Mouse (Mus musculus): ENCODE data around the gene Gemin4. TPM values are rescaled to one million over a fixed set of nuclear protein-coding genes. Genes with fewer than 3 reads are reported as not detected.
"Not testable (repeated sequence)": the region's sequence is repeated elsewhere in the genome, so short reads cannot be mapped to it uniquely, and the experiment has no call there.

The Gemin4 gene
- polyA plus RNA-seq, 1 experiment from 2014 or later, result 20.0 TPM

- Histone ChIP-seq H3K4me2 (no peak overlapping the region), H3K36me3 (peaks cover 51% of the 10 kb centered on the region), H3K27me3 (replicated peaks) (no peaks in the 10 kb centered on the region), H3K4me3 (no peak overlapping the region), H3K27ac (replicated peaks) (no peak overlapping the region), H3K9me3 (no peaks in the 10 kb centered on the region), H3K9ac (no peak overlapping the region), H3K4me1 (peaks cover 22% of the 10 kb centered on the region)
- WGBS, result 93% methylated on average over 2 of the region's 2 CpGs
- ATAC-seq (ENCODE audit: extremely low read depth, insufficient number of reproducible peaks, low FRiP score, low TSS enrichment), result no peak
These were observed 2.5 kb downstream of the Gemin4 start for GRCm38 (mm10) chr11:76215011-76215410.

GRCm38 (mm10) chr11:76213841-76214240, 3.6 kb downstream of the Gemin4 start:
- H3K27me3 ChIP-seq (replicated peaks), result no peaks in the 10 kb centered on the region

GRCm38 (mm10) chr11:76211595-76211994, 5.9 kb downstream of the Gemin4 start:
- not testable (repeated sequence) for H3K9me3 ChIP-seq; ATAC-seq (ENCODE audit: extremely low read depth, insufficient number of reproducible peaks, low FRiP score, low TSS enrichment); H3K9ac ChIP-seq; H3K4me2 ChIP-seq; H3K27me3 ChIP-seq (replicated peaks); H3K27ac ChIP-seq (replicated peaks); H3K4me3 ChIP-seq
- H3K36me3 ChIP-seq, result peaks cover 72% of the 10 kb centered on the region
- H3K4me1 ChIP-seq, result peaks cover 14% of the 10 kb centered on the region
- 87% methylated on average over 5 of the region's 6 CpGs for WGBS

More at GRCm38 (mm10) chr11:76213841-76214240, 3.6 kb downstream of the Gemin4 start:
- no peak overlapping the region for H3K9ac ChIP-seq
- H3K9me3 ChIP-seq, result no peaks in the 10 kb centered on the region
- peaks cover 53% of the 10 kb centered on the region for H3K36me3 ChIP-seq
- no peak overlapping the region for H3K4me3 ChIP-seq
- H3K27ac ChIP-seq (replicated peaks), result no peak overlapping the region
- no peak overlapping the region for H3K4me2 ChIP-seq
- WGBS, result 86% methylated on average over 5 of the region's 5 CpGs
- ATAC-seq (ENCODE audit: extremely low read depth, insufficient number of reproducible peaks, low FRiP score, low TSS enrichment), result no peak
- H3K4me1 ChIP-seq, result peaks cover 22% of the 10 kb centered on the region

- Histone ChIP-seq H3K27ac (replicated peaks) (no peak overlapping the region), H3K9ac (no peak overlapping the region), H3K4me1 (peaks cover 3% of the 10 kb centered on the region; the same call in 1 of the 2 replicates), H3K4me2 (no peak overlapping the region), H3K4me3 (no peak overlapping the region), H3K36me3 (peaks cover 83% of the 10 kb centered on the region), H3K27me3 (replicated peaks) (no peaks in the 10 kb centered on the region), H3K9me3 (no peaks in the 10 kb centered on the region)
- no peak for ATAC-seq (ENCODE audit: extremely low read depth, insufficient number of reproducible peaks, low FRiP score, low TSS enrichment)
- WGBS, result 80% methylated on average over 13 of the region's 13 CpGs
These were observed 7.1 kb downstream of the Gemin4 start for GRCm38 (mm10) chr11:76210228-76210985.

- Histone ChIP-seq H3K4me3 (no peak overlapping the region), H3K36me3 (peaks cover 69% of the 10 kb centered on the region), H3K27ac (replicated peaks) (no peak overlapping the region), H3K4me2 (no peak overlapping the region), H3K9me3 (no peaks in the 10 kb centered on the region), H3K9ac (no peak overlapping the region), H3K27me3 (replicated peaks) (peaks cover 5% of the 10 kb centered on the region; the same call in 1 of the 2 replicates), H3K4me1 (peaks cover 10% of the 10 kb centered on the region)
- WGBS, result 77% methylated on average over 5 of the region's 5 CpGs
- no peak for ATAC-seq (ENCODE audit: extremely low read depth, insufficient number of reproducible peaks, low FRiP score, low TSS enrichment)
These were observed 10.7 kb downstream of the Gemin4 start for GRCm38 (mm10) chr11:76206793-76207192.

DNA sequence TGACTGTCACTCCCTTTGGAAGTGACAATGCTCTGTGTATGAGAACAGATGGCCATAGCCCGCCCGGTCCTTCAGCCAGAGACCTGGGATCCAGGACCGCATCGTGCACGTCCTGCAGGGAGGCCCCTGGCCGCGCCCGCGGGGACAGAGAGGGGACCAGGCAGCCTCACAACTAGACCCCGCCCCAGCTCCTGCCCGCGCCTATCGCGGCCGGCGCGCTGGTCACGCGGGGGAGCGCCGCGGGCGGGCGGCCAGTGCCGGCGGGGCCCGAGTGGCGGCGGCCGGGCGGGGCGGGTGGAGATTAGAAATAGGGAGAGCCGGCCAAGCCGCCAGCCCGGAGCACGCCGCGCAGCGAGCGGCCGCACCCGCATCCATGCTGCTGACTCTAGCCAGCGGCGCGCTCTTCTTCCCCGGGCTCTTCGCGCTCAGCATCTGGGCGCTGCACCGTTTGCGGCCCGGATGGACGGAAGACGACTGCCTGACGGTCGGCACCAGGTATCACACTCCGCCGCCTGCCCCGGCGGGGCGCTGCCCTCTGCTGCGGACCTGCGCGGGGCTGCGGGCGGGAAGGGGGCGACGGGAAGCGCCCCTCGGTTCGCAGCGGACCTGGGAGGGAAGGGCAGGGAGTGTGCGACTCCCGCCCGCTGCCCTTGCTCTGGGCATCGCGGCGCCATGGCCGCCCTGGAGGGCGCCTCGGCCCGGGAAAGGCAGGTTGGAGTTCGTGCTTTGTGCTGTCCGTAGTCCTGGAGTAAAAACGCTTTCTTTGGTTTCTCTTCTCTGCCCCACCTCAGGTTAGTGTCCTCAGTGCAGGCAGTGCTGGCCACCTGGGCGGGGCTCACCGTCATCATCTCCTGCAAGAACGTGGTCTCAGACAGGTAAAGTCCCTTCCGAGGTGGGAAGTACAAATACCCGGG, 15.4 kb downstream of the Gemin4 start:
- WGBS, result under 1% methylated on average over 86 of the region's 90 CpGs

GRCm38 (mm10) chr11:76196977-76197469, 20.4 kb downstream of the Gemin4 start:
- H3K36me3 ChIP-seq, result no peaks in the 10 kb centered on the region
- peaks cover 15% of the 10 kb centered on the region for H3K4me1 ChIP-seq
- H3K27ac ChIP-seq (replicated peaks), result no peak overlapping the region
- H3K9me3 ChIP-seq, result no peaks in the 10 kb centered on the region
- no peak overlapping the region for H3K4me3 ChIP-seq
- ATAC-seq (ENCODE audit: extremely low read depth, insufficient number of reproducible peaks, low FRiP score, low TSS enrichment), result no peak
- WGBS, result 42% methylated on average over 8 of the region's 8 CpGs
- 0 out of 2 replicates have a peak, but pooled peaks cover 3% of the 10 kb centered on the region for H3K27me3 ChIP-seq (replicated peaks)
- no peak overlapping the region for H3K9ac ChIP-seq
- H3K4me2 ChIP-seq, result 0 out of 2 replicates have a peak overlapping the region, but pooled peaks have one; percentile 29

More for the DNA sequence above, 15.4 kb downstream of the Gemin4 start:
- peak; percentile 96 for ATAC-seq (ENCODE audit: extremely low read depth, insufficient number of reproducible peaks, low FRiP score, low TSS enrichment)
- H3K9me3 ChIP-seq, result no peaks in the 10 kb centered on the region
- H3K27me3 ChIP-seq (replicated peaks), result peaks cover 7% of the 10 kb centered on the region; the same call in 1 of the 2 replicates
- peaks cover 24% of the 10 kb centered on the region for H3K36me3 ChIP-seq
- peaks cover 13% of the 10 kb centered on the region for H3K4me1 ChIP-seq
- peak overlapping the region; percentile 96 for H3K4me2 ChIP-seq
- peak overlapping the region; percentile 80 for H3K4me3 ChIP-seq
- H3K9ac ChIP-seq, result peak overlapping the region; percentile 93
- H3K27ac ChIP-seq (replicated peaks), result peak overlapping the region; percentile 71

DNA sequence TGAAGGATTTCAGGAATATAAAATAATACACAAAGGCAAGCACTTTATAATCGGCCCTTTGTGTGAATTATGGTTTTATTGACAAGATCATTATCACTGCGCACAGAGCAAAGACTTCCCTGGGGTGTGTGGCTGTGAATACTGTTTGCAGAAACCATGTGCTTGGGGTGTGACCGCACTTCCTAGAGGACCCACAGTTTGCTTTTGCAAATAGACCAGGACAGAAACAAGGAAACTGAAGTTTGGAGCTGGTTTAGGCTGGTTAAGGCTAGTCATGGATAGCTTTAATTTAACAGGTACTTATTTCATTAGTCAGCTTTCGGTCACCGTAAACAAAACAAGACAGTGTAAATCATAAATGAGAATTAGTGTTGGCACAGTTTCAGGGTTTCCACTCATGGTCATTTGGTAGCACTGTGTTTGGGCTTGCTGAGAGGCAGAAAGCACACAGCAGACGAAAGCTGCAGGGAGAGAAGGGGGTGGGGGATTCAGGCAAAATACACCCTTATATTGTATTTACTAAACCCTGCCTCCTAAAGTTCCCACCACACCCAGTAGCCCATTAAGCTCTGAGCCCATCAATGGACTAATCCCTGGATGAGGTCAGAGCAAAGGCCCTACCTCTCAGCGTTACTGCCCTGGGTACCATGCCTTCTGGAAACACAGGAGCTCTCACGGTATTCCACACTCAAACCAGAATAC, 21.0 kb downstream of the Gemin4 start:
- Histone ChIP-seq H3K4me1 (peaks cover 14% of the 10 kb centered on the region), H3K9me3 (no peaks in the 10 kb centered on the region), H3K27ac (replicated peaks) (no peak overlapping the region), H3K9ac (no peak overlapping the region), H3K4me3 (no peak overlapping the region), H3K27me3 (replicated peaks) (0 out of 2 replicates have a peak, but pooled peaks cover 3% of the 10 kb centered on the region), H3K36me3 (no peaks in the 10 kb centered on the region), H3K4me2 (0 out of 2 replicates have a peak overlapping the region, but pooled peaks have one; percentile 29)
- no peak for ATAC-seq (ENCODE audit: extremely low read depth, insufficient number of reproducible peaks, low FRiP score, low TSS enrichment)
- 64% methylated on average over 8 of the region's 8 CpGs for WGBS

GRCm38 (mm10) chr11:76186908-76187307, 30.6 kb downstream of the Gemin4 start:
- Histone ChIP-seq H3K4me3 (no peak overlapping the region), H3K4me2 (no peak overlapping the region), H3K9me3 (no peaks in the 10 kb centered on the region), H3K27me3 (replicated peaks) (no peaks in the 10 kb centered on the region), H3K36me3 (no peaks in the 10 kb centered on the region), H3K27ac (replicated peaks) (no peak overlapping the region), H3K4me1 (no peaks in the 10 kb centered on the region), H3K9ac (no peak overlapping the region)
- no peak for ATAC-seq (ENCODE audit: extremely low read depth, insufficient number of reproducible peaks, low FRiP score, low TSS enrichment)
- 77% methylated on average over 6 of the region's 6 CpGs for WGBS

DNA sequence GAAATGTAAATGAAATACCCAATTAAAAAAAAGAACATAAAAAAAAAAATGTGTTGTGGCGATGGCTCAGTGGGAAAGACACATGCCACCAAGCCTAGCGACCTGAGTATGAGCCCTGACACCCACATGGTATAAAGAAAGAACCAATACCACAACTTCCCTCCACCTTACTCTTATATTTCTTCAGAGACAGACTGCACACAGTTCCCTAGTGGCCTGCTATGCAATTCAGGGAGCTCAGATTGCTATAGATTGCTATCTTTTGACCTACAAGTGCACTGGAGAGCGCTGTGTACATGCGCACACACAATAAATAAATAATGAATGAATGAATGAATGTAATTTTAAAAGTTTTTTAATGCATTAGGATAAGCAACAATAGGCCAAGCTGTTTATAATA, 33.7 kb downstream of the Gemin4 start:
- no peak overlapping the region for H3K4me3 ChIP-seq
- no peak for ATAC-seq (ENCODE audit: extremely low read depth, insufficient number of reproducible peaks, low FRiP score, low TSS enrichment)
- no peaks in the 10 kb centered on the region for H3K9me3 ChIP-seq
- no peak overlapping the region for H3K4me2 ChIP-seq
- H3K4me1 ChIP-seq, result peaks cover 6% of the 10 kb centered on the region
- no peaks in the 10 kb centered on the region for H3K27me3 ChIP-seq (replicated peaks)
- 77% methylated on average over 4 of the region's 4 CpGs for WGBS
- no peak overlapping the region for H3K27ac ChIP-seq (replicated peaks)
- H3K9ac ChIP-seq, result no peak overlapping the region
- peaks cover 5% of the 10 kb centered on the region; the same call in 1 of the 2 replicates for H3K36me3 ChIP-seq

All from heart, embryonic 13.5 days (tissue).